Mouse (Mus musculus) forebrain, embryonic 14.5 days (tissue): ENCODE results near the gene Sec11a. TPM values are rescaled to one million over a fixed set of nuclear protein-coding genes. Genes with fewer than 3 reads are reported as not detected.
"Not testable (repeated sequence)": the region's sequence is repeated elsewhere in the genome, so short reads cannot be mapped to it uniquely, and the experiment has no call there.

Experiments used
- ATAC-seq: fragments of 200-750 bp; cut with Nextera tagmentation; 2 replicates; pipeline ENCODE4 v1.8.0; 2017; ENCODE audit warnings: mild to moderate bottlenecking, moderate library complexity
- DNase-seq: peaks from one replicate; pipeline ENCODE4 v3.0.0-alpha.2; 2015; ENCODE audit warnings: low spot score
- H3K27ac ChIP-seq: fragments of 300-500 bp; sonication (generic); 2 replicates; pipeline ENCODE4 v1.5.1; 2014; ENCODE audit warnings: low read depth, mild to moderate bottlenecking, control low read depth, low read length, moderate library complexity
- H3K27me3 ChIP-seq: fragments of 300-500 bp; sonication (generic); replicated peaks from 2 replicates; pipeline ENCODE4 v1.6.1; 2014; ENCODE audit warnings: low read length, control low read depth, mixed read lengths; ENCODE audit not compliant: control insufficient read depth, insufficient read depth
- H3K36me3 ChIP-seq: fragments of 300-500 bp; sonication (generic); 2 replicates; pipeline ENCODE4 v1.6.1; 2014; ENCODE audit warnings: low read length, control low read depth; ENCODE audit not compliant: control insufficient read depth, insufficient read depth
- H3K4me1 ChIP-seq: fragments of 300-500 bp; sonication (generic); 2 replicates; pipeline ENCODE4 v1.6.1; 2014; ENCODE audit warnings: antibody characterized with exemption, low read length, control low read depth; ENCODE audit not compliant: control insufficient read depth, insufficient read depth
- H3K4me2 ChIP-seq: fragments of 300-500 bp; sonication (generic); 2 replicates; pipeline ENCODE4 v1.6.1; 2014; ENCODE audit warnings: mild to moderate bottlenecking, control low read depth, low read length
- H3K4me3 ChIP-seq: fragments of 300-500 bp; sonication (generic); 2 replicates; pipeline ENCODE4 v1.5.1; 2014; ENCODE audit warnings: low read depth, low read length, control low read depth
- H3K9ac ChIP-seq: fragments of 300-500 bp; sonication (generic); 2 replicates; pipeline ENCODE4 v1.6.1; 2014; ENCODE audit warnings: mild to moderate bottlenecking, low read length, control low read depth, moderate library complexity
- H3K9me3 ChIP-seq: fragments of 300-500 bp; sonication (generic); replicated peaks from 2 replicates; pipeline ENCODE4 v1.6.1; 2016; ENCODE audit warnings: low read length, control low read depth, mixed read lengths; ENCODE audit not compliant: control insufficient read depth
- WGBS: fragments of 180-500 bp; shearing (Covaris S2); extraction: QIAGEN DNeasy Blood & Tissue Kit; methylation state at CpG from one replicate; pipeline ENCODE4 v1.1.7; 2014; 5-methylcytosine and 5-hydroxymethylcytosine counted together
- polyA plus RNA-seq: library from polyadenylated mRNA; unstranded; fragments of >200 nt; fragmentation: Nextera tagmentation; extraction: Ambion mirVana; gene quantifications from 2 replicates; pipeline ENCODE4 v1.2.1, GENCODE M21; 2014

Gene Sec11a
- polyA plus RNA-seq, 1 experiment from 2014 or later, result 149 TPM

GRCm38 (mm10) chr7:80937304-80937666, 10.3 kb downstream of the Sec11a start:
- H3K27me3 ChIP-seq, H3K4me2 ChIP-seq, H3K9ac ChIP-seq, ATAC-seq, H3K9me3 ChIP-seq, H3K4me1 ChIP-seq, H3K4me3 ChIP-seq, H3K27ac ChIP-seq, DNase-seq: not testable (repeated sequence)
- peaks cover 22% of the 10 kb centered on the region for H3K36me3 ChIP-seq

GRCm38 (mm10) chr7:80936617-80937303, 10.8 kb downstream of the Sec11a start:
- H3K36me3 ChIP-seq, result peaks cover 27% of the 10 kb centered on the region
- not testable (repeated sequence) for H3K4me3 ChIP-seq, H3K9ac ChIP-seq, H3K4me1 ChIP-seq, DNase-seq, H3K9me3 ChIP-seq, H3K27ac ChIP-seq, H3K27me3 ChIP-seq, ATAC-seq, H3K4me2 ChIP-seq
- 92% methylated on average over 7 of the region's 7 CpGs for WGBS

- Histone ChIP-seq H3K36me3 (peaks cover 28% of the 10 kb centered on the region), H3K9me3 (no peaks in the 10 kb centered on the region), H3K27ac (no peak overlapping the region), H3K9ac (no peak overlapping the region), H3K4me3 (no peak overlapping the region), H3K27me3 (no peaks in the 10 kb centered on the region), H3K4me2 (no peak overlapping the region), H3K4me1 (no peaks in the 10 kb centered on the region)
- DNase-seq (no peak), ATAC-seq (no peak)
- WGBS, result 82% methylated on average over 1 of the region's 1 CpGs
Observed at GRCm38 (mm10) chr7:80935834-80936233, 11.7 kb downstream of the Sec11a start.

- no peak for DNase-seq
- H3K27me3 ChIP-seq, result no peaks in the 10 kb centered on the region
- no peak overlapping the region for H3K9ac ChIP-seq
- H3K27ac ChIP-seq, result no peak overlapping the region
- peaks cover 30% of the 10 kb centered on the region for H3K36me3 ChIP-seq
- no peak for ATAC-seq
- H3K4me1 ChIP-seq, result no peaks in the 10 kb centered on the region
- no peak overlapping the region for H3K4me3 ChIP-seq
- no peaks in the 10 kb centered on the region for H3K9me3 ChIP-seq
- 89% methylated on average over 1 of the region's 1 CpGs for WGBS
- H3K4me2 ChIP-seq, result no peak overlapping the region
Observed at GRCm38 (mm10) chr7:80932777-80933176, 14.8 kb downstream of the Sec11a start.

- Histone ChIP-seq H3K36me3 (peaks cover 41% of the 10 kb centered on the region), H3K4me2 (no peak overlapping the region), H3K4me1 (no peaks in the 10 kb centered on the region), H3K9ac (no peak overlapping the region), H3K27ac (no peak overlapping the region), H3K9me3 (no peaks in the 10 kb centered on the region), H3K27me3 (no peaks in the 10 kb centered on the region), H3K4me3 (no peak overlapping the region)
- peak; percentile 5 for DNase-seq
- no peak for ATAC-seq
- WGBS, result 91% methylated on average over 8 of the region's 8 CpGs
Observed at GRCm38 (mm10) chr7:80931618-80932207, 15.9 kb downstream of the Sec11a start.

GRCm38 (mm10) chr7:80923165-80923564, 24.4 kb downstream of the Sec11a start:
- Histone ChIP-seq H3K27me3 (no peaks in the 10 kb centered on the region), H3K9me3 (no peaks in the 10 kb centered on the region), H3K4me3 (no peak overlapping the region), H3K27ac (no peak overlapping the region), H3K36me3 (peaks cover 76% of the 10 kb centered on the region), H3K4me1 (no peaks in the 10 kb centered on the region), H3K4me2 (no peak overlapping the region), H3K9ac (no peak overlapping the region)
- DNase-seq, result no peak
- 93% methylated on average over 2 of the region's 2 CpGs for WGBS
- ATAC-seq, result no peak

- Histone ChIP-seq H3K4me2 (no peak overlapping the region), H3K4me3 (no peak overlapping the region), H3K9me3 (no peaks in the 10 kb centered on the region), H3K27me3 (no peaks in the 10 kb centered on the region), H3K36me3 (peaks cover 80% of the 10 kb centered on the region), H3K27ac (no peak overlapping the region), H3K9ac (no peak overlapping the region), H3K4me1 (no peaks in the 10 kb centered on the region)
- no peak for DNase-seq
- WGBS, result 91% methylated on average over 5 of the region's 5 CpGs
- ATAC-seq, result no peak
Observed at GRCm38 (mm10) chr7:80919647-80920008, 28.0 kb downstream of the Sec11a start.

- Histone ChIP-seq H3K9me3 (no peaks in the 10 kb centered on the region), H3K27me3 (no peaks in the 10 kb centered on the region), H3K9ac (no peak overlapping the region), H3K36me3 (peaks cover 80% of the 10 kb centered on the region), H3K27ac (no peak overlapping the region), H3K4me1 (no peaks in the 10 kb centered on the region), H3K4me2 (no peak overlapping the region), H3K4me3 (no peak overlapping the region)
- 90% methylated on average over 8 of the region's 8 CpGs for WGBS
- DNase-seq (no peak), ATAC-seq (no peak)
Observed at GRCm38 (mm10) chr7:80918982-80919646, 28.5 kb downstream of the Sec11a start.

GRCm38 (mm10) chr7:80917916-80918465, 29.6 kb downstream of the Sec11a start:
- DNase-seq, result no peak
- H3K9ac ChIP-seq, result no peak overlapping the region
- H3K4me1 ChIP-seq, result no peaks in the 10 kb centered on the region
- 84% methylated on average over 4 of the region's 4 CpGs for WGBS
- no peak for ATAC-seq
- H3K4me3 ChIP-seq, result no peak overlapping the region
- H3K4me2 ChIP-seq, result no peak overlapping the region
- no peaks in the 10 kb centered on the region for H3K9me3 ChIP-seq
- H3K36me3 ChIP-seq, result peaks cover 83% of the 10 kb centered on the region
- no peaks in the 10 kb centered on the region for H3K27me3 ChIP-seq
- no peak overlapping the region for H3K27ac ChIP-seq
